Mouse (Mus musculus) midbrain, embryonic 12.5 days (tissue): Measurements from ENCODE around the gene Trp53bp2. TPM values are rescaled to one million over a fixed set of nuclear protein-coding genes. Genes with fewer than 3 reads are reported as not detected.

Source experiments
- ATAC-seq: fragments of 200-750 bp; cut with Nextera tagmentation; 2 replicates; pipeline ENCODE4 v1.8.0; 2017; ENCODE audit warnings: low read depth, moderate TSS enrichment, moderate library complexity; ENCODE audit not compliant: low FRiP score
- H3K27ac ChIP-seq: fragments of 300-500 bp; sonication (generic); replicated peaks from 2 replicates; pipeline ENCODE4 v1.5.1; 2016; ENCODE audit warnings: mild to moderate bottlenecking
- H3K27me3 ChIP-seq: fragments of 300-500 bp; sonication (generic); 2 replicates; pipeline ENCODE4 v1.6.1; 2016; ENCODE audit warnings: mild to moderate bottlenecking
- H3K36me3 ChIP-seq: fragments of 300-500 bp; sonication (generic); 2 replicates; pipeline ENCODE4 v1.6.1; 2016
- H3K4me1 ChIP-seq: fragments of 300-500 bp; sonication (generic); 2 replicates; pipeline ENCODE4 v1.6.1; 2016
- H3K4me2 ChIP-seq: fragments of 300-500 bp; sonication (generic); replicated peaks from 2 replicates; pipeline ENCODE4 v1.6.1; 2016; ENCODE audit warnings: mild to moderate bottlenecking, moderate library complexity
- H3K4me3 ChIP-seq: fragments of 300-500 bp; sonication (generic); 2 replicates; pipeline ENCODE4 v1.5.1; 2016; ENCODE audit warnings: mild to moderate bottlenecking
- H3K9ac ChIP-seq: fragments of 300-500 bp; sonication (generic); replicated peaks from 2 replicates; pipeline ENCODE4 v1.6.1; 2016; ENCODE audit warnings: mild to moderate bottlenecking, moderate library complexity
- H3K9me3 ChIP-seq: fragments of 300-500 bp; sonication (generic); 2 replicates; pipeline ENCODE4 v1.6.1; 2016; ENCODE audit warnings: mild to moderate bottlenecking
- WGBS: fragments of 180-500 bp; shearing (Covaris S2); methylation state at CpG from one replicate; pipeline ENCODE4 v1.1.7; 2016; 5-methylcytosine and 5-hydroxymethylcytosine counted together
- polyA plus RNA-seq: library from polyadenylated mRNA; unstranded; fragments of >200 nt; fragmentation: Nextera tagmentation; extraction: Ambion mirVana; gene quantifications from 2 replicates; pipeline ENCODE4 v1.2.1, GENCODE M21; 2016

Gene Trp53bp2
- polyA plus RNA-seq, 1 experiment from 2014 or later: 29.6 TPM

- Histone ChIP-seq H3K4me2 (no peak overlapping the region), H3K36me3 (peaks cover 43% of the 10 kb centered on the region), H3K27me3 (no peaks in the 10 kb centered on the region), H3K9me3 (no peaks in the 10 kb centered on the region), H3K4me1 (peaks cover 11% of the 10 kb centered on the region), H3K27ac (no peak overlapping the region; the same call in 1 of the 2 replicates), H3K9ac (no peak overlapping the region), H3K4me3 (no peak overlapping the region)
- no peak for ATAC-seq
- WGBS: 61% methylated on average over 7 of the region's 7 CpGs
Observed at GRCm38 (mm10) chr1:182506229-182506986, 97.4 kb downstream of the Trp53bp2 start.

GRCm38 (mm10) chr1:182509110-182509797 lies 100.3 kb downstream of the Trp53bp2 start:
- Histone ChIP-seq H3K9me3 (no peaks in the 10 kb centered on the region), H3K4me2 (no peak overlapping the region), H3K4me1 (peaks cover 5% of the 10 kb centered on the region), H3K27ac (no peak overlapping the region), H3K36me3 (peaks cover 61% of the 10 kb centered on the region), H3K27me3 (no peaks in the 10 kb centered on the region), H3K4me3 (no peak overlapping the region), H3K9ac (no peak overlapping the region)
- 82% methylated on average over 10 of the region's 10 CpGs for WGBS
- ATAC-seq: no peak

GRCm38 (mm10) chr1:182511073-182511472 lies 102.1 kb downstream of the Trp53bp2 start:
- no peak for ATAC-seq
- no peak overlapping the region for H3K9ac ChIP-seq
- H3K9me3 ChIP-seq: no peaks in the 10 kb centered on the region
- no peak overlapping the region for H3K4me2 ChIP-seq
- peaks cover 53% of the 10 kb centered on the region for H3K36me3 ChIP-seq
- H3K4me3 ChIP-seq: no peak overlapping the region
- H3K4me1 ChIP-seq: peaks cover 7% of the 10 kb centered on the region
- no peaks in the 10 kb centered on the region for H3K27me3 ChIP-seq
- no peak overlapping the region for H3K27ac ChIP-seq
- WGBS: 87% methylated on average over 2 of the region's 2 CpGs

GRCm38 (mm10) chr1:182511778-182512177 lies 102.8 kb downstream of the Trp53bp2 start:
- Histone ChIP-seq H3K9me3 (no peaks in the 10 kb centered on the region), H3K36me3 (peaks cover 46% of the 10 kb centered on the region), H3K27ac (no peak overlapping the region), H3K9ac (no peak overlapping the region), H3K4me3 (no peak overlapping the region), H3K4me1 (peaks cover 13% of the 10 kb centered on the region), H3K27me3 (no peaks in the 10 kb centered on the region), H3K4me2 (no peak overlapping the region)
- WGBS: 66% methylated on average over 8 of the region's 8 CpGs
- no peak for ATAC-seq

Other genes with a start within 250 kb of the Trp53bp2 start
- not detected in 2 replicates for gene Vmn1r1, start 244.7 kb upstream of the Trp53bp2 start, polyA plus RNA-seq
- gene Degs1, start 126.4 kb upstream of the Trp53bp2 start, polyA plus RNA-seq: 60.5 and 62.3 TPM in 2 replicates
- gene Fbxo28, start 67.5 kb upstream of the Trp53bp2 start, polyA plus RNA-seq: 32.9 and 36.4 TPM in 2 replicates
- 104 and 111 TPM in 2 replicates for gene Capn2, start 108.4 kb downstream of the Trp53bp2 start, polyA plus RNA-seq
- gene Capn8, start 155.8 kb downstream of the Trp53bp2 start, polyA plus RNA-seq: 0.06 and 0.16 TPM in 2 replicates